In the genomic region with DNA sequence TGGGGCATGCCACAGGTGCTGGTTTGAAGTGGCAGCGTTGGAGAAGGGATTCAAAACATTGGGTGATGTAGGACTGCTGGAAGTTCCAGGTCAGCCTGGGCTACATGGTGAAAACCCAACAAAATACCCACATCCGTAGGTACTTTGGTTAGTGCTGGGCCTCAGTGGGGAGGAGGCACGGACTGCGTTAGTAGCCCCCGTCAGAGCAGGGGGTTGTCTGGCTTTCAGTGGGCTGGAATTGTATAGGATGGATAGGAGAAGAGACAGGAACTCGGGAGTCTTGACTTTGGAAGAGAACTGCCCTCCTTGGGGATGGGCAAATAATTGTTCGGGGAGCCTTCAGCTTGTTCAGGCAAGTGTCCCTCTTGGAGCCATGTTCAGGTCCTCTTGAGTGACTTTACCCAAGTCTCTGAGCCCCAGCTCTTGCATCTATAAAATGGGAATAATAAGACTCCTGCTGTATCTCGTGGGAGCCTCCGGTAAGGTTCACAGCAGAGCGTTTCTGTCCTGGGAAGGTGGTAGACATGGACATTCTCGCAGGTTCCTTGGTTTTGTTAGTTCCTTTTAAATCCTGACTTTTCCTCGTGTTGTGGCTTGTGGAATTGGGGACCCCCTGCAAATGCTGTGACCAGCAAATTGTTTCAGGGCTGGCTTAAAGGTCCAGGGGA, we compare ENCODE assay signal across 8 mouse cellular contexts. TPM values are rescaled to one million over a fixed set of nuclear protein-coding genes. Genes with fewer than 3 reads are reported as not detected.
A peak's percentile ranks its signal among the peaks of the same experiment; 100 is the strongest.
DNase-seq lines count a peak whose midpoint lies in the region; ATAC-seq and TF ChIP-seq lines count a peak whose summit lies in the region.

No protein-coding gene starts in this region.

- H3K27me3 ChIP-seq in embryonic facial prominence, embryonic 14.5 days (replicated peaks; ENCODE audit: control insufficient read depth, insufficient read depth, low read length): no peaks in the 10 kb centered on the region
- no peaks in the 10 kb centered on the region for H3K27me3 ChIP-seq in intestine, postnatal 0 days (replicated peaks; ENCODE audit: control insufficient read depth, insufficient read depth, low read length)
- H3K27me3 ChIP-seq in neural tube, embryonic 14.5 days (ENCODE audit: control insufficient read depth, insufficient read depth, low read length): no peaks in the 10 kb centered on the region

- H3K4me1 ChIP-seq in lung, adult 2 months (ENCODE audit: control insufficient read depth, insufficient read depth, low read length): peaks cover 35% of the 10 kb centered on the region
- H3K4me1 ChIP-seq in embryonic facial prominence, embryonic 14.5 days (ENCODE audit: control insufficient read depth, insufficient read depth, low read length): peaks cover 53% of the 10 kb centered on the region
- peaks cover 28% of the 10 kb centered on the region for H3K4me1 ChIP-seq in intestine, postnatal 0 days (replicated peaks; ENCODE audit: control insufficient read depth, insufficient read depth, low read length)
- H3K4me1 ChIP-seq in neural tube, embryonic 14.5 days (ENCODE audit: control insufficient read depth, insufficient read depth, low read length): peaks cover 53% of the 10 kb centered on the region

- peak overlapping the region; percentile 91 for H3K4me3 ChIP-seq in lung, adult 2 months (replicated peaks; ENCODE audit: extremely low read depth, low read depth, low read length)
- peak overlapping the region; percentile 88 for H3K4me3 ChIP-seq in embryonic facial prominence, embryonic 14.5 days (ENCODE audit: low read depth, low read length)
- H3K4me3 ChIP-seq in intestine, postnatal 0 days (ENCODE audit: low read depth, low read length): peak overlapping the region; percentile 67
- H3K4me3 ChIP-seq in neural tube, embryonic 14.5 days (ENCODE audit: low read depth, low read length): peak overlapping the region; percentile 82

- ATAC-seq in embryonic facial prominence, embryonic 14.5 days (ENCODE audit: low read depth): no peak
- no peak for ATAC-seq in intestine, postnatal 0 days
- ATAC-seq in neural tube, embryonic 14.5 days (ENCODE audit: low read depth): no peak
- no peak for ATAC-seq in megakaryocyte-erythroid progenitor cell, adult 5-6 weeks (replicated peaks; ENCODE audit: low FRiP score, low TSS enrichment, poor library complexity, severe bottlenecking)

- peak overlapping the region; percentile 100 for H3K9ac ChIP-seq in embryonic facial prominence, embryonic 14.5 days (ENCODE audit: low read depth, low read length)
- peak overlapping the region; percentile 95 for H3K9ac ChIP-seq in intestine, postnatal 0 days (ENCODE audit: low read depth, low read length)
- peak overlapping the region; percentile 100 for H3K9ac ChIP-seq in neural tube, embryonic 14.5 days (replicated peaks; ENCODE audit: low read depth, low read length)

- no peak for DNase-seq in lung, adult 2 months
- no peak for DNase-seq in lung, postnatal 14 days
- DNase-seq in embryonic facial prominence, embryonic 14.5 days (ENCODE audit: low spot score): no peak
- no peak for DNase-seq in left cerebral cortex, adult 8-10 months (ENCODE audit: low spot score in 2 of 2)
- no peak for DNase-seq in cerebellum, adult 18-20 months

- H3K9me3 ChIP-seq in embryonic facial prominence, embryonic 14.5 days (ENCODE audit: control insufficient read depth, low read length): no peaks in the 10 kb centered on the region
- no peaks in the 10 kb centered on the region for H3K9me3 ChIP-seq in intestine, postnatal 0 days (ENCODE audit: control insufficient read depth)
- no peaks in the 10 kb centered on the region for H3K9me3 ChIP-seq in neural tube, embryonic 14.5 days (ENCODE audit: control insufficient read depth, low read length)

- H3K4me2 ChIP-seq in embryonic facial prominence, embryonic 14.5 days (ENCODE audit: low read depth, low read length): peak overlapping the region; percentile 96
- peak overlapping the region; percentile 70 for H3K4me2 ChIP-seq in intestine, postnatal 0 days (replicated peaks; ENCODE audit: low read depth)
- H3K4me2 ChIP-seq in neural tube, embryonic 14.5 days (ENCODE audit: low read depth, low read length): peak overlapping the region; percentile 100

- TF ChIP-seq POLR2A in lung, adult 2 months (IDR thresholded peaks at IDR 0.05; ENCODE audit: borderline replicate concordance, extremely low read depth, low read depth, low read length): no peak

- no peak for TF ChIP-seq CTCF in lung, adult 2 months (IDR thresholded peaks at IDR 0.05; ENCODE audit: insufficient read depth, low read length)
- no peak for TF ChIP-seq CTCF in intestine, postnatal 0 days (IDR thresholded peaks at IDR 0.05; ENCODE audit: low read depth)

- WGBS in lung, adult 2 months: 9% methylated on average over 12 of the region's 12 CpGs
- WGBS in embryonic facial prominence, embryonic 14.5 days: 10% methylated on average over 12 of the region's 12 CpGs
- 8% methylated on average over 12 of the region's 12 CpGs for WGBS in intestine, postnatal 0 days
- 13% methylated on average over 12 of the region's 12 CpGs for WGBS in neural tube, embryonic 14.5 days

- no peaks in the 10 kb centered on the region for H3K36me3 ChIP-seq in embryonic facial prominence, embryonic 14.5 days (ENCODE audit: control insufficient read depth, insufficient read depth, low read length)
- H3K36me3 ChIP-seq in intestine, postnatal 0 days (ENCODE audit: control insufficient read depth, insufficient read depth): no peaks in the 10 kb centered on the region
- H3K36me3 ChIP-seq in neural tube, embryonic 14.5 days (ENCODE audit: control insufficient read depth, insufficient read depth, low read length): no peaks in the 10 kb centered on the region

- peak overlapping the region; percentile 99 for H3K27ac ChIP-seq in embryonic facial prominence, embryonic 14.5 days (replicated peaks; ENCODE audit: low read depth, low read length)
- H3K27ac ChIP-seq in intestine, postnatal 0 days (ENCODE audit: low read depth, low read length): peak overlapping the region; percentile 94
- peak overlapping the region; percentile 99 for H3K27ac ChIP-seq in neural tube, embryonic 14.5 days (ENCODE audit: low read depth, low read length)

RNA-seq across cellular contexts. Expression of a gene that starts 1.6 kb away (rescaled TPM):
- 67.9 and 68.5 TPM in 2 replicates for polyA plus RNA-seq in lung, adult 2 months (2012; rRNA removed)
- polyA plus RNA-seq in embryonic facial prominence, embryonic 14.5 days (2014; fragmentation: Nextera tagmentation; extraction: Ambion mirVana): 63.0 and 66.0 TPM in 2 replicates
- 17.7 and 18.9 TPM in 2 replicates for polyA plus RNA-seq in intestine, postnatal 0 days (2015; fragmentation: Nextera tagmentation; extraction: Ambion mirVana)
- 101 and 118 TPM in 2 replicates for polyA plus RNA-seq in neural tube, embryonic 14.5 days (2014; fragmentation: Nextera tagmentation; extraction: Ambion mirVana)
- 58.3 and 63.5 TPM in 2 replicates for total RNA-seq in megakaryocyte-erythroid progenitor cell, adult 5-6 weeks (2014; fragmentation: Nextera tagmentation)
- 13.9 and 20.1 TPM in 2 replicates for total RNA-seq in megakaryocyte-erythroid progenitor cell, adult 5-6 weeks (2017)
- total RNA-seq in left cerebral cortex, adult 8-10 months (2022): 100 to 1,000 TPM; 248 to 277 (median 262) TPM

RNA-seq across cellular contexts. Expression of a gene that starts 57.2 kb away (rescaled TPM):
- polyA plus RNA-seq in lung, adult 2 months (2012; rRNA removed): 8.0 and 9.5 TPM in 2 replicates
- 11.7 and 13.0 TPM in 2 replicates for polyA plus RNA-seq in embryonic facial prominence, embryonic 14.5 days (2014; fragmentation: Nextera tagmentation; extraction: Ambion mirVana)
- polyA plus RNA-seq in intestine, postnatal 0 days (2015; fragmentation: Nextera tagmentation; extraction: Ambion mirVana): 3.1 and 3.8 TPM in 2 replicates
- polyA plus RNA-seq in neural tube, embryonic 14.5 days (2014; fragmentation: Nextera tagmentation; extraction: Ambion mirVana): 23.8 and 25.2 TPM in 2 replicates
- 1.4 and 2.5 TPM in 2 replicates for total RNA-seq in megakaryocyte-erythroid progenitor cell, adult 5-6 weeks (2014; fragmentation: Nextera tagmentation)
- 0.65 TPM in 1 of 2 replicates, not detected in the other for total RNA-seq in megakaryocyte-erythroid progenitor cell, adult 5-6 weeks (2017)
- total RNA-seq in left cerebral cortex, adult 8-10 months (2022): 10 to 100 TPM; 26.8 to 31.7 (median 28.8) TPM
